Mouse (Mus musculus) neural tube, embryonic 15.5 days (tissue): ENCODE results near the gene Ube2o. TPM values are rescaled to one million over a fixed set of nuclear protein-coding genes. Genes with fewer than 3 reads are reported as not detected.

Experiments used
- ATAC-seq: fragments of 200-750 bp; cut with Nextera tagmentation; 2 replicates; pipeline ENCODE4 v1.8.0; 2017; ENCODE audit warnings: mild to moderate bottlenecking, moderate TSS enrichment, moderate library complexity; ENCODE audit not compliant: low FRiP score
- H3K27ac ChIP-seq: fragments of 300-500 bp; sonication (generic); replicated peaks from 2 replicates; pipeline ENCODE4 v1.5.1; 2015; ENCODE audit warnings: mild to moderate bottlenecking, inconsistent platforms
- H3K27me3 ChIP-seq: fragments of 300-500 bp; sonication (generic); replicated peaks from 2 replicates; pipeline ENCODE4 v1.6.1; 2015; ENCODE audit warnings: inconsistent platforms
- H3K36me3 ChIP-seq: fragments of 300-500 bp; sonication (generic); 2 replicates; pipeline ENCODE4 v1.6.1; 2015; ENCODE audit warnings: inconsistent platforms
- H3K4me1 ChIP-seq: fragments of 300-500 bp; sonication (generic); 2 replicates; pipeline ENCODE4 v1.6.1; 2015; ENCODE audit warnings: inconsistent platforms
- H3K4me2 ChIP-seq: fragments of 300-500 bp; sonication (generic); 2 replicates; pipeline ENCODE4 v1.6.1; 2015; ENCODE audit warnings: inconsistent platforms, mild to moderate bottlenecking, moderate library complexity
- H3K4me3 ChIP-seq: fragments of 300-500 bp; sonication (generic); replicated peaks from 2 replicates; pipeline ENCODE4 v1.5.1; 2015; ENCODE audit warnings: mild to moderate bottlenecking, inconsistent platforms
- H3K9ac ChIP-seq: fragments of 300-500 bp; sonication (generic); replicated peaks from 2 replicates; pipeline ENCODE4 v1.6.1; 2015; ENCODE audit warnings: mild to moderate bottlenecking, inconsistent platforms
- H3K9me3 ChIP-seq: fragments of 300-500 bp; sonication (generic); replicated peaks from 2 replicates; pipeline ENCODE4 v1.6.1; 2016; ENCODE audit warnings: inconsistent platforms
- WGBS: fragments of 180-500 bp; shearing (Covaris S2); methylation state at CpG from one replicate; pipeline ENCODE4 v1.1.7; 2015; ENCODE audit warnings: mixed read lengths; 5-methylcytosine and 5-hydroxymethylcytosine counted together
- polyA plus RNA-seq: library from polyadenylated mRNA; unstranded; fragments of >200 nt; fragmentation: Nextera tagmentation; extraction: Ambion mirVana; gene quantifications from 2 replicates; pipeline ENCODE4 v1.2.1, GENCODE M21; 2015

Ube2o gene
- polyA plus RNA-seq, 1 experiment from 2014 or later: 32.4 TPM

GRCm38 (mm10) chr11:116521143-116521542 is 60.1 kb downstream of the Ube2o start:
- H3K4me2 ChIP-seq: no peak overlapping the region
- H3K27me3 ChIP-seq: 0 out of 2 replicates have a peak, but pooled peaks cover 3% of the 10 kb centered on the region
- no peaks in the 10 kb centered on the region for H3K36me3 ChIP-seq
- H3K9me3 ChIP-seq: no peaks in the 10 kb centered on the region
- H3K4me3 ChIP-seq: no peak overlapping the region
- WGBS: 74% methylated on average over 3 of the region's 3 CpGs
- H3K4me1 ChIP-seq: peaks cover 14% of the 10 kb centered on the region
- H3K27ac ChIP-seq: no peak overlapping the region
- no peak overlapping the region for H3K9ac ChIP-seq
- ATAC-seq: no peak

GRCm38 (mm10) chr11:116518482-116518881 is 62.8 kb downstream of the Ube2o start:
- WGBS: 73% methylated on average over 8 of the region's 8 CpGs
- H3K9ac ChIP-seq: no peak overlapping the region
- H3K27me3 ChIP-seq: no peaks in the 10 kb centered on the region
- no peaks in the 10 kb centered on the region for H3K36me3 ChIP-seq
- H3K27ac ChIP-seq: no peak overlapping the region
- H3K9me3 ChIP-seq: no peaks in the 10 kb centered on the region
- peaks cover 15% of the 10 kb centered on the region for H3K4me1 ChIP-seq
- H3K4me3 ChIP-seq: no peak overlapping the region
- no peak overlapping the region for H3K4me2 ChIP-seq
- no peak for ATAC-seq

- no peak for ATAC-seq
- Histone ChIP-seq H3K27me3 (no peaks in the 10 kb centered on the region), H3K27ac (no peak overlapping the region), H3K4me3 (0 out of 2 replicates have a peak overlapping the region, but pooled peaks have one; percentile 6), H3K4me2 (peak overlapping the region; percentile 47), H3K4me1 (peaks cover 6% of the 10 kb centered on the region), H3K36me3 (no peaks in the 10 kb centered on the region), H3K9ac (no peak overlapping the region), H3K9me3 (no peaks in the 10 kb centered on the region)
- WGBS: 14% methylated on average over 24 of the region's 24 CpGs
These were observed 65.8 kb downstream of the Ube2o start for GRCm38 (mm10) chr11:116515330-116516020.

GRCm38 (mm10) chr11:116513531-116514038 is 67.7 kb downstream of the Ube2o start:
- peaks cover 6% of the 10 kb centered on the region for H3K4me1 ChIP-seq
- H3K9me3 ChIP-seq: no peaks in the 10 kb centered on the region
- H3K36me3 ChIP-seq: no peaks in the 10 kb centered on the region
- no peak for ATAC-seq
- H3K9ac ChIP-seq: no peak overlapping the region
- no peak overlapping the region for H3K4me3 ChIP-seq
- WGBS: 81% methylated on average over 4 of the region's 4 CpGs
- H3K27me3 ChIP-seq: no peaks in the 10 kb centered on the region
- H3K4me2 ChIP-seq: no peak overlapping the region
- H3K27ac ChIP-seq: no peak overlapping the region

- 82% methylated on average over 6 of the region's 6 CpGs for WGBS
- Histone ChIP-seq H3K9ac (no peak overlapping the region), H3K9me3 (no peaks in the 10 kb centered on the region), H3K27ac (no peak overlapping the region), H3K4me2 (no peak overlapping the region), H3K36me3 (no peaks in the 10 kb centered on the region), H3K4me3 (no peak overlapping the region), H3K4me1 (peaks cover 6% of the 10 kb centered on the region), H3K27me3 (no peaks in the 10 kb centered on the region)
- ATAC-seq: no peak
These were observed 68.3 kb downstream of the Ube2o start for GRCm38 (mm10) chr11:116512987-116513386.

GRCm38 (mm10) chr11:116512154-116512553 is 69.1 kb downstream of the Ube2o start:
- Histone ChIP-seq H3K27me3 (no peaks in the 10 kb centered on the region), H3K4me1 (peaks cover 6% of the 10 kb centered on the region), H3K27ac (no peak overlapping the region), H3K9ac (no peak overlapping the region), H3K9me3 (no peaks in the 10 kb centered on the region), H3K36me3 (no peaks in the 10 kb centered on the region), H3K4me2 (no peak overlapping the region), H3K4me3 (no peak overlapping the region)
- no peak for ATAC-seq
- WGBS: 92% methylated on average over 7 of the region's 7 CpGs

- Histone ChIP-seq H3K4me3 (no peak overlapping the region), H3K36me3 (no peaks in the 10 kb centered on the region), H3K9ac (no peak overlapping the region), H3K27me3 (no peaks in the 10 kb centered on the region), H3K4me1 (peaks cover 6% of the 10 kb centered on the region), H3K27ac (no peak overlapping the region), H3K4me2 (no peak overlapping the region), H3K9me3 (no peaks in the 10 kb centered on the region)
- 71% methylated on average over 7 of the region's 7 CpGs for WGBS
- no peak for ATAC-seq
These were observed 69.9 kb downstream of the Ube2o start for GRCm38 (mm10) chr11:116511301-116511868.

- Histone ChIP-seq H3K4me1 (no peaks in the 10 kb centered on the region), H3K4me2 (no peak overlapping the region), H3K4me3 (no peak overlapping the region), H3K27ac (no peak overlapping the region), H3K9ac (no peak overlapping the region), H3K27me3 (no peaks in the 10 kb centered on the region), H3K9me3 (no peaks in the 10 kb centered on the region), H3K36me3 (no peaks in the 10 kb centered on the region)
- ATAC-seq: no peak
- 65% methylated on average over 2 of the region's 2 CpGs for WGBS
These were observed 72.6 kb downstream of the Ube2o start for GRCm38 (mm10) chr11:116508689-116509088.

GRCm38 (mm10) chr11:116506151-116506875 is 74.9 kb downstream of the Ube2o start:
- no peak overlapping the region for H3K9ac ChIP-seq
- H3K36me3 ChIP-seq: no peaks in the 10 kb centered on the region
- no peak for ATAC-seq
- no peaks in the 10 kb centered on the region for H3K4me1 ChIP-seq
- no peaks in the 10 kb centered on the region for H3K27me3 ChIP-seq
- H3K9me3 ChIP-seq: no peaks in the 10 kb centered on the region
- H3K4me2 ChIP-seq: no peak overlapping the region
- no peak overlapping the region for H3K4me3 ChIP-seq
- WGBS: 81% methylated on average over 17 of the region's 17 CpGs
- H3K27ac ChIP-seq: no peak overlapping the region

- Histone ChIP-seq H3K27me3 (no peaks in the 10 kb centered on the region), H3K27ac (no peak overlapping the region), H3K4me2 (no peak overlapping the region), H3K9me3 (no peaks in the 10 kb centered on the region), H3K4me1 (peaks cover 7% of the 10 kb centered on the region), H3K9ac (no peak overlapping the region), H3K36me3 (no peaks in the 10 kb centered on the region), H3K4me3 (no peak overlapping the region)
- no peak for ATAC-seq
- 79% methylated on average over 5 of the region's 5 CpGs for WGBS
These were observed 75.7 kb downstream of the Ube2o start for GRCm38 (mm10) chr11:116505573-116505972.

- no peak overlapping the region for H3K9ac ChIP-seq
- WGBS: 90% methylated on average over 17 of the region's 17 CpGs
- H3K4me2 ChIP-seq: no peak overlapping the region
- H3K36me3 ChIP-seq: no peaks in the 10 kb centered on the region
- no peak overlapping the region for H3K27ac ChIP-seq
- no peaks in the 10 kb centered on the region for H3K9me3 ChIP-seq
- H3K4me3 ChIP-seq: no peak overlapping the region
- H3K4me1 ChIP-seq: peaks cover 7% of the 10 kb centered on the region
- ATAC-seq: no peak
- no peaks in the 10 kb centered on the region for H3K27me3 ChIP-seq
These were observed 76.7 kb downstream of the Ube2o start for GRCm38 (mm10) chr11:116504516-116504915.
